Mouse (Mus musculus) G1E (cell line): ENCODE results near the gene Rps7. TPM values are rescaled to one million over a fixed set of nuclear protein-coding genes. Genes with fewer than 3 reads are reported as not detected.

Experiments
- ATAC-seq: 2 replicates; pipeline ENCODE4 v1.8.0; 2016; ENCODE audit warnings: mild to moderate bottlenecking; ENCODE audit not compliant: insufficient number of reproducible peaks, poor library complexity, low FRiP score, severe bottlenecking; ENCODE audit errors: extremely low read depth
- DNase-seq: peaks from one replicate; pipeline ENCODE4 v3.0.0; 2012; ENCODE audit warnings: low spot score
- H3K27me3 ChIP-seq: 2 replicates; pipeline ENCODE4 v1.6.1; 2012; ENCODE audit warnings: mild to moderate bottlenecking, low read length, inconsistent platforms; ENCODE audit not compliant: insufficient read depth
- H3K36me3 ChIP-seq: replicated peaks from 2 replicates; pipeline ENCODE3; 2012; ENCODE audit warnings: mild to moderate bottlenecking, inconsistent platforms
- H3K4me1 ChIP-seq: 2 replicates; pipeline ENCODE4 v1.6.1; 2012; ENCODE audit warnings: low read depth, low read length, inconsistent platforms, mixed read lengths; ENCODE audit not compliant: insufficient read depth
- H3K4me3 ChIP-seq: 2 replicates; pipeline ENCODE4 v1.5.1; 2012; ENCODE audit warnings: low read depth, mild to moderate bottlenecking, inconsistent platforms, low read length, moderate library complexity, mixed read lengths
- H3K9me3 ChIP-seq: replicated peaks from 2 replicates; pipeline ENCODE4 v1.6.1; 2012; ENCODE audit warnings: inconsistent platforms
- CTCF ChIP-seq: IDR thresholded peaks from 2 replicates; pipeline ENCODE4 v1.5.1; 2012; ENCODE audit warnings: low read depth, low read length, inconsistent platforms, mixed read lengths
- GATA1 ChIP-seq: IDR thresholded peaks from 2 replicates; pipeline ENCODE4 v1.6.1; 2012; ENCODE audit warnings: borderline replicate concordance, low read length, inconsistent platforms, mixed read lengths
- GATA2 ChIP-seq: IDR thresholded peaks from 2 replicates; pipeline ENCODE4 v1.6.1; 2012; ENCODE audit warnings: low read depth, low read length, inconsistent platforms, borderline replicate concordance
- POLR2AphosphoS5 ChIP-seq: IDR thresholded peaks from 2 replicates; pipeline ENCODE4 v1.6.1; 2012; ENCODE audit warnings: low read depth, low read length, inconsistent platforms; ENCODE audit not compliant: insufficient replicate concordance
- TAL1 ChIP-seq: conservative IDR thresholded peaks from 2 replicates; pipeline ENCODE4 v1.6.1; 2012; ENCODE audit warnings: low read depth, low read length, inconsistent platforms, mixed read lengths
- polyA plus RNA-seq: library from polyadenylated mRNA; stranded (reverse); fragments of >175 nt; gene quantifications from 2 replicates; pipeline ENCODE4 v1.2.3, GENCODE M21; 2012
- total RNA-seq, 2 experiments: library from RNA; stranded (forward) in 1 of 2; stranded (reverse) in 1 of 2; fragments of 200-1000 nt in 1 of 2; fragments of >200 nt in 1 of 2; fragmentation: Nextera tagmentation in 1 of 2; gene quantifications; 2 replicates each; pipeline ENCODE4 v1.2.3; 2014 to 2017

The Rps7 gene
- total and polyA plus RNA-seq, 3 experiments: 446 to 3,809 (median 1,147) TPM

- DNase-seq: peak; percentile 63
- H3K36me3 ChIP-seq: no peaks in the 10 kb centered on the region
- TF ChIP-seq TAL1: no peak
- no peak for TF ChIP-seq GATA2
- no peak for TF ChIP-seq POLR2AphosphoS5
- TF ChIP-seq CTCF: peak; percentile 32; the same call in 1 of the 2 replicates
- TF ChIP-seq GATA1: no peak
- no peaks in the 10 kb centered on the region for H3K27me3 ChIP-seq
- no peaks in the 10 kb centered on the region for H3K4me1 ChIP-seq
- H3K4me3 ChIP-seq: no peak overlapping the region; the same call in 1 of the 2 replicates
- peak; percentile 86 for ATAC-seq
- no peaks in the 10 kb centered on the region for H3K9me3 ChIP-seq
Observed at GRCm38 (mm10) chr12:28589090-28589868, 46.5 kb downstream of the Rps7 start.

- ATAC-seq: no peak
- Histone ChIP-seq H3K27me3 (no peaks in the 10 kb centered on the region), H3K9me3 (no peaks in the 10 kb centered on the region), H3K4me1 (no peaks in the 10 kb centered on the region), H3K36me3 (no peaks in the 10 kb centered on the region), H3K4me3 (no peak overlapping the region)
- TF ChIP-seq TAL1: no peak
- TF ChIP-seq GATA2: no peak
- no peak for TF ChIP-seq POLR2AphosphoS5
- TF ChIP-seq GATA1: no peak
- TF ChIP-seq CTCF: no peak
- DNase-seq: no peak
Observed at GRCm38 (mm10) chr12:28587949-28588348, 47.8 kb downstream of the Rps7 start.

DNA sequence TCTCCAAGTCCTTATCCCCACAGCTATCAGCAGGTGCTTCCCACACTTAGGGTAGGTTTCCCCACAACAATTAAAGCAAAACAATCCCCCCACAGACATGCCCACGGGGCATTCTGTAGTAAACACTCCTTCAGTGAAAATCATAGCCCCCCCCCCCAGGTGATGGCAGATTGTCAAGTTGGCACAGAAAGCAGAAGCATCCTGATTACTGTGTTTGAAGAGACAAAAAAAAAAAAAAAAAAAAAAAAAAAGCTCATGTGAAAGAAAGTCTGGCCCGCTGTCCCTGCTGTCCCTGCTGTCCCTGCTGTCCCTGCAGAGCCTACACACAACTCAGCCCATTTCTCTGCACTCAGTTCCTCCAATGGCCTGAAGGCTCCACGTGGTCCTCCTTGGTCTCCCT is 51.7 kb downstream of the Rps7 start:
- Histone ChIP-seq H3K9me3 (no peaks in the 10 kb centered on the region), H3K4me3 (no peak overlapping the region), H3K27me3 (no peaks in the 10 kb centered on the region), H3K4me1 (no peaks in the 10 kb centered on the region), H3K36me3 (no peaks in the 10 kb centered on the region)
- DNase-seq: no peak
- no peak for ATAC-seq
- TF ChIP-seq GATA1 (no peak), CTCF (no peak), TAL1 (no peak), GATA2 (no peak), POLR2AphosphoS5 (no peak)

- Histone ChIP-seq H3K4me3 (no peak within 1 kb of the TSS; the same call in 1 of the 2 replicates), H3K9me3 (no peaks in the 10 kb centered on the region), H3K27me3 (no peaks in the 10 kb centered on the region), H3K4me1 (no peaks in the 10 kb centered on the region; the same call in 1 of the 2 replicates), H3K36me3 (no peaks in the 10 kb centered on the region)
- DNase-seq (no peak), ATAC-seq (no peak)
- TF ChIP-seq CTCF: no peak
- TF ChIP-seq GATA2: no peak
- no peak for TF ChIP-seq TAL1
- no peak for TF ChIP-seq POLR2AphosphoS5
- no peak for TF ChIP-seq GATA1
Observed at GRCm38 (mm10) chr12:28582423-28582822, 53.3 kb downstream of the Rps7 start, which contains the start of gene Allc. Gene Allc (minus strand): TSS chr12:28582523.

Other genes starting within 250 kb of the Rps7 start
- not detected in 2 replicates for gene Dcdc2c, start 83.6 kb downstream of the Rps7 start, total RNA-seq (2014; fragmentation: Nextera tagmentation)
- 0.16 and 0.52 TPM in 2 replicates for gene Dcdc2c, start 83.6 kb downstream of the Rps7 start, total RNA-seq (2017)
- not detected in 2 replicates for gene Dcdc2c, start 83.6 kb downstream of the Rps7 start, polyA plus RNA-seq
- gene Allc, start 53.4 kb downstream of the Rps7 start, total RNA-seq (2014; fragmentation: Nextera tagmentation): not detected in 2 replicates
- 0.05 and 0.17 TPM in 2 replicates for gene Allc, start 53.4 kb downstream of the Rps7 start, total RNA-seq (2017)
- not detected in 2 replicates for gene Allc, start 53.4 kb downstream of the Rps7 start, polyA plus RNA-seq
- not detected in 2 replicates for gene Colec11, start 12.6 kb downstream of the Rps7 start, total RNA-seq (2014; fragmentation: Nextera tagmentation)
- 0.22 and 0.46 TPM in 2 replicates for gene Colec11, start 12.6 kb downstream of the Rps7 start, total RNA-seq (2017)
- not detected in 2 replicates for gene Colec11, start 12.6 kb downstream of the Rps7 start, polyA plus RNA-seq
- 11.2 and 17.6 TPM in 2 replicates for gene Rnaseh1, start 13.6 kb upstream of the Rps7 start, total RNA-seq (2014; fragmentation: Nextera tagmentation)
- gene Rnaseh1, start 13.6 kb upstream of the Rps7 start, total RNA-seq (2017): 24.5 and 27.2 TPM in 2 replicates
- 14.9 and 17.8 TPM in 2 replicates for gene Rnaseh1, start 13.6 kb upstream of the Rps7 start, polyA plus RNA-seq
- gene Adi1, start 39.3 kb upstream of the Rps7 start, total RNA-seq (2014; fragmentation: Nextera tagmentation): 70.8 and 97.4 TPM in 2 replicates
- 39.2 and 45.3 TPM in 2 replicates for gene Adi1, start 39.3 kb upstream of the Rps7 start, total RNA-seq (2017)
- 20.1 and 25.6 TPM in 2 replicates for gene Adi1, start 39.3 kb upstream of the Rps7 start, polyA plus RNA-seq
- gene Trappc12, start 114.5 kb upstream of the Rps7 start, total RNA-seq (2014; fragmentation: Nextera tagmentation): 37.4 and 49.6 TPM in 2 replicates
- 44.9 and 51.2 TPM in 2 replicates for gene Trappc12, start 114.5 kb upstream of the Rps7 start, total RNA-seq (2017)
- gene Trappc12, start 114.5 kb upstream of the Rps7 start, polyA plus RNA-seq: 9.8 and 13.5 TPM in 2 replicates
- 11.0 and 14.9 TPM in 2 replicates for gene Eipr1, start 115.8 kb upstream of the Rps7 start, total RNA-seq (2014; fragmentation: Nextera tagmentation)
- 52.8 and 59.5 TPM in 2 replicates for gene Eipr1, start 115.8 kb upstream of the Rps7 start, total RNA-seq (2017)
- gene Eipr1, start 115.8 kb upstream of the Rps7 start, polyA plus RNA-seq: 22.4 and 26.5 TPM in 2 replicates